Mouse (Mus musculus): Measurements from ENCODE around the gene Gcdh.
"Not testable (repeated sequence)": the region's sequence is repeated elsewhere in the genome, so short reads cannot be mapped to it uniquely, and the experiment has no call there.

The Gcdh gene

GRCm38 (mm10) chr8:84909949-84910348, 16.2 kb upstream of the Gcdh start:
- DNase-seq: no peak

DNA sequence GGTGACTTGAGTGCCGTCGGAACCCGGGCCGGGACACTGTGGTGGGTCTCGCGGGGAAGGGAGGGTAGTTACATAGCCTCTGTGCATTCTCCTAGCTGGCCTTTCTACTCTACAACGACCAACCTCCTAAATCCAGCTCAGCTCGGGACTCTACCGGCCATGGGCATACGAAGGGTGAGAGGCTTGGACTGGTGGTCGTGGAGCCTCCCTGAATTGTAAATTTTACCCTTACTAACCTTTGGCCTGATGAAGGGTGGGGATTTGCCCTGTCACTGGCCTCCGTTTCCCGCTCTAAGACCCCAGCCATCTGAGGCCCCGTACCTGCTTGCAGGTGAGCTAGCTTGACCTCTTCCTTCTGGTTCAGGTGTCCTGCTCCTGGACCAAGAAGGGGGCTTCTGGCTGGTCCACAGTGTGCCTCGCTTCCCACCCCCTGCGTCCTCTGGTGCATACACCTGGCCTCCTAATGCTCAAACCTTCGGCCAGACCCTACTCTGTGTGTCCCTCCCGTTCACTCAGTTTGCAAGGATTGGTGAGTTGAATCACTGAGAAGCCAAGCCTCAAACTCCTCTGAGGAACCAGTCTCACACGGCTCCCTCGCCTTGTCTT, 15.5 kb upstream of the Gcdh start:
- DNase-seq: no peak

DNA sequence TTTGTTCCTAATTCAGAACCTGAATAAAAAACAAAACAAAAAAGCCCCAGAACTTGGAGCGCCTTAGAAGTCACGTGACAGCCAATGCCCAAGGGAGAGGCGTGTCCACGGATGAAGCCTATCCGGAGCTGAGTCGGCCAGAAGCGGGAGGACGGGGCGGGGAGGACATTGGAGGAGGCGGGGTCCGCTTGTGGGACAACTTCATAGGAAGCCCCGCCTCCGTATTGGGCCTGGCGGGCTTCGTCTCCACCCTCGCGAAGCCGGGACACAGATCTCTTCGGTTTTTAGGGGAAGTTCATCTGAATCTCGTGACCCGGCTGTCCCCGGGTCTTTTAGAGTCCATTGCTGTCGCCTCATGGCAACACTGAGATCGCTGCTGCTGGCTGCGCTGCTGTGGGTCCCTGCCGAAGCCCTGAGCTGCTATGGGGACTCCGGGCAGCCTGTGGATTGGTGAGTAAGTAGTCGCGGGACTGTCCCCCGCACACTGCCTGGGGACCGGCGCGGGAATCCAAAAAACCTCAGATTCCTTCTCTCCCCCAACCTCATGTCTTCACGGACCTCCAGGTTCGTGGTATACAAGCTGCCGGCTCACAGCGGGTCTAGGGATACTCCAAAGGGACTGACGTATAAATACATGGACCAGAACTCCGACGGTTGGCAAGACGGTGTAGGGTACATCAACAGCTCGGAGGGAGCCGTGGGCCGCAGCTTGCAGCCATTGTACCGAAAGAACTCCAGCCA, 14.9 kb upstream of the Gcdh start, which contains the start of gene Dnase2a:
Gene Dnase2a (plus strand): TSS at position 140 of the 741 bp plus-strand sequence.
- DNase-seq: peak; percentile 80 to 91

DNA sequence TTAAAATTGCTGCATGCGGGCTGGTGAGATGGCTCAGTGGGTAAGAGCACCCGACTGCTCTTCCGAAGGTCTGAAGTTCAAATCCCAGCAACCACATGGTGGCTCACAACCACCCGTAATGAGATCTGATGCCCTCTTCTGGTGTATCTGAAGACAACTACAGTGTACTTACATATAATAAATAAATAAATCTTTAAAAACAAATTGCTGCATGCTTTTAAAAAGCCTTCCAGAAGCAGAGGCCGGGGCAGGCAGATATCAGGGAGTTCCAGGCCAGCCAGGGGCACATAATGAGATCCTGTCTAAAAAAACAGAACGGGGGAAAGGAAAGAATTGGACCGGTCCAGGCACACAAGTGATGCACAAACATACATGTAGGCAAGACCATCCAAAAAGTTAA, 14.3 kb upstream of the Gcdh start:
- not testable (repeated sequence) for DNase-seq

DNA sequence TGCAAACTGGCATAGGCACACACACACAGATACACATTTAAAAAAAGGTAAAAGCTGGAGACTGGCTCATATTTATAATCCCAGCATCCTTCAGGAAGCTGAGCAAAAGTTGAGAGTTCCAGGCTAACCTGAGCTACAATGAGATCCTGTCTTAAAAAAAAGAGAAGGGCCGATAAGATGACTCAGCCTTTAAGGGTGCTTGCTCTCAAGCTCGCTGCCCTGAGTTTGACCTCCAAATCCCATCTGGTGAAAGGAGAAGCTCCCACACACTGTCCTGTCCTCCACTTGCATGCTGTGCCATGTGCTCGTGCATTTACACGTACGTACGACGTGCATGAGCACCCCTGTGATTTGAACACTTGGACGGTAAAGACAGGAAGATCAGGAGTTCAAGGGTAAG, 13.8 kb upstream of the Gcdh start:
- DNase-seq: no peak

DNA sequence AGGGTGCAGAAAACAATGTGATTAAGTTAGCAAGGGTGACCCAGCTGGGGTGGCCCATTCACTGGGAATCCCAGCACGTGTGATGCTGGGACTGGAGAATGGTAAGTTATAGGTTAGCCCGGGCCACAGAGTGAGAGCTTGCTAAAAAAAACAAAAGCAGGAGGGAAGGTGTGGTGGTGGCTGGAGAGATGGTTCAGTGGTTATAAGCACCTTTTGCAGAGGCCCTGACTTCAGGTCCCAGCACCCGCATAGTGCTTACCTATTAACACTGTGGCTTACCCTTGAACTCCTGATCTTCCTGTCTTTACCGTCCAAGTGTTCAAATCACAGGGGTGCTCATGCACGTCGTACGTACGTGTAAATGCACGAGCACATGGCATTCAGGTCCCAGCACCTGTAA, 13.3 kb upstream of the Gcdh start:
- DNase-seq: no peak

GRCm38 (mm10) chr8:84904351-84904750, 10.6 kb upstream of the Gcdh start:
- no peak for DNase-seq

DNA sequence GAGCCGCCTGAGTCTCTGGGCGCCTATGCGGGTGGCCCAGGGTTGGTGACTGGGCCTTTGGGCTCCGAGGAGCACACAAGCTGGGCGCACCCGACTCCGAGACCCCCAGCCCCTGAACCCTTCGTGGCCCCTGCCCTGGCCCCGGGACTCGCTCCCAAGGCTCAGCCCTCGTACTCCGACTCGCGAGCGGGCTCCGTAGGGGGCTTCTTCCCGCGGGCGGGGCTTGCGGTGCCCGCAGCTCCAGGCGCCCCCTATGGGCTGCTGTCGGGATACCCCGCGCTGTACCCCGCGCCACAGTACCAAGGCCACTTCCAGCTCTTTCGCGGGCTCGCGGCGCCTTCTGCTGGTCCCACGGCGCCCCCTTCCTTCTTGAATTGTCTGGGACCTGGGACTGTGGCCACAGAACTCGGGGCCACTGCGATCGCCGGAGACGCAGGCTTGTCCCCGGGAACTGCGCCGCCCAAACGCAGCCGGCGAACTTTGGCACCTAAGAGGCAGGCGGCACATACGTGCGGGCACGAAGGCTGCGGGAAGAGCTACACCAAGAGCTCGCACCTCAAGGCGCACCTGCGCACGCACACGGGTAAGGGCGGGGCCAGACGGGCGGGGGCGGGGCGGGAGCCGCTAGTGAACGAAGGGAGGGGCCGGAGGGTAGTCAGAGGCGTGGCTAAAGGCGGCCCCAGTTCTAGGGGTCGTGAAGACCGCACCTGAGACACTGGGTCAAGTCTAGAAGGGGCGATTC, 9.4 kb upstream of the Gcdh start:
- peak; percentile 94 to 98 for DNase-seq

- DNase-seq: peak in 1 of 2 experiments; percentile 27
These were observed 8.7 kb upstream of the Gcdh start for GRCm38 (mm10) chr8:84902367-84902919.

DNA sequence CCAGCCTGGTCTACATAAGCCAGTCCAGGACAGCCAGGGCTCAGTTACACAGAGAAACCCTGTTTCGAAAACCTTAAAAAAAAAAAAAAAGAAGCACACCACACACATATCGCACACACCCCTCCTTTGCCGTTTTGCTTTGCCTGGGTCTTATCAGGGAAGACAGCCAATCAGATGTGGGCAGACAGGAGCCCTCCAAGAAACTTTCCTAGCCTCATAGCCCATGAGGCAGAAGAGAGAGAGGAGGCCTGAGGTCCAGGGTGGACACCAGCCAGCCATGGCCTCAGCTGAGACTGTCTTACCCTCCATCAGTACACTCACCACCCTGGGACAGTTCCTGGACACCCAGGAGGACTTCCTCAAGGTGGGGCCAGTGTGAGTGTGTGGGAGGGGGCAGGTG, 8.0 kb upstream of the Gcdh start, which contains the start of gene Klf1:
Gene Klf1 (plus strand): TSS at position 177 of the 400 bp plus-strand sequence.
- DNase-seq: no peak

GRCm38 (mm10) chr8:84901071-84901470, 7.3 kb upstream of the Gcdh start:
- DNase-seq: no peak

GRCm38 (mm10) chr8:84895963-84896362, 2.2 kb upstream of the Gcdh start:
- no peak for DNase-seq

DNA sequence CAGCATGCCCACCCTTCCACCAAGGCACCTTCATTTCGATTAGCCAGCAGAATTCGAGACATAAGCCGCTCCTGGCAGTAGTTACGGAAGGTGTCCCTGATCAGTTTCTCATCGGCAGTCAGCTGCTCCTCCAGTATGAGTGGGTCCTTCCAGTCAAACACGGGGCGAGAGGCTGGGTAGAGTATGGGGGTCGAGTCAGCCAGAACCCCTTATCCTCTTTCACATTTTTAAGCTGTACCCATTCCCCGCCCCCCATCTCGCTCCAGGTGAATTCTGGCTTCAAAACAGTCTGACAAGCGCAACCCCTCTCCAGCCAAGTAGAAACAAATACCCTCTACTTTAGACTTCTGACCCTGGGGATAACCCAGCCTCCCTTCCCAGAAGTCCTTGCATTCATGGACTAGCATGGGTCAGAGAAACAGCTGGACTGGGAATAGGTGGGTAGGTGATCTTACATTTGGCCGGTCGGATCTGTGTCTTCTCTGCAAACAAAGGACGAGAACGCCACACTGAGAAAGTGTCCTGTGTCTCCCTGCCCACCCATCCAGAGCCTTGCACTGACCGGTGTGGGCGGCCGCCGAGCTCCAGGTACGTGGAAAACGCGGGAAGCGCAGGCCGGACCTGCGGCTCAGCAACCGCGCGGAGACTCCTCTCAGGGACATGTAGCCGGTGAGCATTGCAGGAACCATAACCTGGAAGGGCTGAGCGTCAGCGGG, 570 bp downstream of the Gcdh start:
- no peak for DNase-seq

DNA sequence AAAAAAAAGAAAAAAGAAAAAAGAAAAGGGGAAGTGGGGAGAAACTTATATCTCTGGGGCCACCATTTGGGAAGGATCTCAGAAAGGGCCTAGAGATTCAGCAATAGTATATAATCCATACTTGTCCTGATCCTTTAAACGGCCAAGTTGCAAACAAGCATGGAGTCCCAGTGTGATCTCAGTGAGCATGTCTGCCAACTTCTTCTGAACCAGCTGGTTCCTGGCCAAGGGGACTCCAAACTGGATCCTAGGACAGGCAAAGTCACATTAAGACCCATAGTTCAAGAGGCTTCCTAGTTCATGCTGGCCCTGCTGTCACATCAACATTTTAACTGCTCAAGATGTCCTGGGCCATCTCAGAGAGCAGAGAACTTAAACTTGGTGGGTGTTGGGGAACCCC, 4.6 kb downstream of the Gcdh start:
- no peak for DNase-seq

GRCm38 (mm10) chr8:84888280-84888679, 5.4 kb downstream of the Gcdh start:
- DNase-seq: no peak

- no peak for DNase-seq
These were observed 9.0 kb downstream of the Gcdh start for GRCm38 (mm10) chr8:84884728-84885127.

DNA sequence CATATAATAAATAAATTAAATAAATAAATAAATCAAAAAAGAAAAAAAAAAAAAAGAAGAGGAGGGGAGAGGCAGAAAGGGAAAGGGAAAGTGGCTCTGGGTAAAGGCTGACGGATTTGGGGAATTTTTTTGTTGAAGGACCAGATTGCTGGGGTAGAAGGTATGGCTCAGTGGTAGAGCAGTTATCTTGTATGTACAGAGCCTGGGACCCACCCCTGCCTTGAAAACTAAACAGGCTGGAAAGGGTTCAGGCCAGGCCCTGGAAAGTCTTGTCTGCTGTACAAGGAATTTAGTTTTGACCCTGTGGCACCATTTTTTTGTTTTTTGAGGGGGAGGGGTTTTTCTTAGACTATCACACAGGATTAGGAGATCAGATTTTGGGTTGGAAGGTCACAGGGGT, 14.8 kb downstream of the Gcdh start:
- no peak for DNase-seq

GRCm38 (mm10) chr8:84877297-84878035, 16.3 kb downstream of the Gcdh start:
- peak; percentile 78 to 83 for DNase-seq

DNA sequence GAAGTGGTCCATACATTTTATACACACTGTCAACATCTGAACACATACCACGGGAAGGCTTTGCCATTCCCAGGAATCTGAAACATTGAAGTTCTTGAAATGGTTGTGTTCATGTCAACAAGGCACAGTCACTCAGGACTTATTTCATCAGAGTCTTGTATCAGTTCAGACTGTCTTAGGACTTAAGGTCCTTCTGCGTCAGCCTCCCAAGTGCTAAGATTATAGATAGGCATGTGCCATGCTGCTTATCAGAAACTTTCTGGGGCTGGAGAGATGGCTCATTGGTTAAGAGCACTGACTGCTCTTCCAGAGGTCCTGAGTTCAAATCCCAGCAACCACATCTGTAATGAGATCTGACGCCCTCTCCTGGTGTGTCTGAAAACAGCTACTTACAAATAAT, 19.4 kb downstream of the Gcdh start:
- no peak for DNase-seq

DNA sequence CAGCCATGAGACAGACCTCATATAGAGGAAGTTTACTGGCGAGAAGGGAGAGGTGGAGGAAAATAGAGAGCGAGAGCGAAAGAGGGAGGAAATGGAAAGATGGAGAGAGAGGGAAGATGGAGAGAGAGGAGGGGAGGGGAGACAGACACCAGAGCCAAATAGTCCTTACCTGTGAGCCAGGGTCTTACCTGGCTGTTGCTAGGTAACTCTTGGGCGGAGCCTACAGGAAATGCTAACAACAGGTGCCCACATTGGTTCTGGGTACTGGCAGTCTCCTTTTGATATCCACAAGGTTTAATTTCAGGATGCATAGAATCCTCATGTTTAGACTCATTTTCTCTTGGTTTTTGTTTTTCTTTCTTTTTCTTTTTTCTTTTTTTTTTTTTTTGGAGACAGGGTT, 20.7 kb downstream of the Gcdh start:
- no peak for DNase-seq

DNA sequence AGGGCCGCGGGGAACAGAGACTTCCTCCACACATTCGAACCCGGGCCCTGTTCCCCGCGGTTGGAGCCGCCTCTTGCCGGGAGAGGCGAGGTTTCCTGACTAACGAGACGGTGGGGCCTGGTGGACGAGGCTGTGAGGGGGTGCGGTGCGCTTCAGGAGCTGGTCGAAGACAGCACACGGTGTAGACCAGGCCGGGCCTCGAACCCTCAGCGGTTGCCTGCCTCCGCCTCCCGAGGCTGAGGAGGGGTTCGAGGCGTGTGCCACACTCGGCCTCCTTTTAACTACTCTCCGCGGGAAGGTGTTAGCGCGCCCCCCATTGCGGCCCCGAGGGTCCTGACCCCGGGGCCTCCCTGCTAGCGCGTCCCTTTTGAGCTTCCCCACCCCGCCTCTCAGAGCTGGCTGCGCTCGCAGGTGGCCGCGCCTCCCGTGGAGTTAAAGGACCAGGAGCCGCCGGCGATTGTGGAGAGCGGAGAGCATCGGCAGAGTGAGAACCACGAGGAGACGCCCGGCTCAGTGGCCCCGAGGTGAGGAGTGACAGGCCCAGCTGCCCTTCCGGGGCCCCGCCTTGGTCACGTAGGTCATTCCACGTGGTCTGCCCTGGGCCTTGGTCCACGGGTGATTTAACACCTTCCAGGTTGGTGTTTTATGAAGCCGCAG, 21.3 kb downstream of the Gcdh start:
- DNase-seq: peak; percentile 22 to 31

Data from cerebellum, adult 18-20 months (tissue).